Mouse (Mus musculus) hindbrain, embryonic 15.5 days (tissue): ENCODE data around the gene Wasf2. TPM values are rescaled to one million over a fixed set of nuclear protein-coding genes. Genes with fewer than 3 reads are reported as not detected.

Experiments
- microRNA-seq: library from miRNA; unstranded; fragments of <30 nt; microRNA quantifications from one replicate; pipeline ENCODE4, GENCODE M21; 2016
- polyA plus RNA-seq: library from polyadenylated mRNA; unstranded; fragments of >200 nt; fragmentation: Nextera tagmentation; extraction: Ambion mirVana; gene quantifications from 2 replicates; pipeline ENCODE4 v1.2.1, GENCODE M21; 2015

Gene Wasf2
- polyA plus RNA-seq, 1 experiment from 2014 or later: 31.1 TPM

Small RNA genes lying within 50 kb of the gene (microRNA-seq; reads per million reads assigned to microRNA genes)
- not detected for gene Mir7017

Other genes starting within 250 kb of the Wasf2 start
- 133 and 145 TPM in 2 replicates for gene Stx12, start 246.0 kb upstream of the Wasf2 start, polyA plus RNA-seq
- gene Fam76a, start 207.9 kb upstream of the Wasf2 start, polyA plus RNA-seq: 35.7 and 38.3 TPM in 2 replicates
- gene Fgr, start 156.4 kb upstream of the Wasf2 start, polyA plus RNA-seq: 0.04 and 0.21 TPM in 2 replicates
- 11.8 and 13.9 TPM in 2 replicates for gene Ahdc1, start 119.2 kb upstream of the Wasf2 start, polyA plus RNA-seq
- 3.0 and 4.5 TPM in 2 replicates for gene Cd164l2, start 81.6 kb downstream of the Wasf2 start, polyA plus RNA-seq
- gene Gpr3, start 82.0 kb downstream of the Wasf2 start, polyA plus RNA-seq: 1.6 and 2.7 TPM in 2 replicates
- 1.8 and 2.2 TPM in 2 replicates for gene Map3k6, start 110.3 kb downstream of the Wasf2 start, polyA plus RNA-seq
- 0.32 and 0.35 TPM in 2 replicates for gene Sytl1, start 132.6 kb downstream of the Wasf2 start, polyA plus RNA-seq
- 109 and 121 TPM in 2 replicates for gene Tmem222, start 147.3 kb downstream of the Wasf2 start, polyA plus RNA-seq
- gene Wdtc1, start 223.0 kb downstream of the Wasf2 start, polyA plus RNA-seq: 22.7 and 24.0 TPM in 2 replicates
- gene Slc9a1, start 239.2 kb downstream of the Wasf2 start, polyA plus RNA-seq: 8.1 and 10.1 TPM in 2 replicates